Mouse (Mus musculus) forebrain, embryonic 11.5 days (tissue): Measurements from ENCODE around the gene 2900092C05Rik. TPM values are rescaled to one million over a fixed set of nuclear protein-coding genes. Genes with fewer than 3 reads are reported as not detected.

Source experiments
- ATAC-seq: fragments of 200-750 bp; cut with Nextera tagmentation; replicated peaks from 2 replicates; pipeline ENCODE4 v1.8.0; 2017; ENCODE audit warnings: moderate TSS enrichment; ENCODE audit not compliant: low FRiP score
- DNase-seq: peaks from one replicate; pipeline ENCODE4 v3.0.0-alpha.2; 2017; ENCODE audit warnings: low spot score
- H3K27ac ChIP-seq: fragments of 300-500 bp; sonication (generic); 2 replicates; pipeline ENCODE4 v1.5.1; 2014; ENCODE audit warnings: low read depth, low read length
- H3K27me3 ChIP-seq: fragments of 300-500 bp; sonication (generic); 2 replicates; pipeline ENCODE4 v1.6.1; 2014; ENCODE audit warnings: mild to moderate bottlenecking, low read length, mixed read lengths; ENCODE audit not compliant: control insufficient read depth, insufficient read depth
- H3K36me3 ChIP-seq: fragments of 300-500 bp; sonication (generic); 2 replicates; pipeline ENCODE4 v1.6.1; 2014; ENCODE audit warnings: mild to moderate bottlenecking, low read length, moderate library complexity, mixed read lengths; ENCODE audit not compliant: control insufficient read depth, insufficient read depth
- H3K4me1 ChIP-seq: fragments of 300-500 bp; sonication (generic); replicated peaks from 2 replicates; pipeline ENCODE4 v1.6.1; 2014; ENCODE audit warnings: low read length, mixed read lengths; ENCODE audit not compliant: control insufficient read depth, insufficient read depth
- H3K4me2 ChIP-seq: fragments of 300-500 bp; sonication (generic); 2 replicates; pipeline ENCODE4 v1.6.1; 2014; ENCODE audit warnings: low read depth, mild to moderate bottlenecking, low read length, moderate library complexity, mixed read lengths; ENCODE audit not compliant: severe bottlenecking
- H3K4me3 ChIP-seq: fragments of 300-500 bp; sonication (generic); 2 replicates; pipeline ENCODE4 v1.5.1; 2014; ENCODE audit warnings: low read depth, low read length
- H3K9ac ChIP-seq: fragments of 300-500 bp; sonication (generic); 2 replicates; pipeline ENCODE4 v1.6.1; 2014; ENCODE audit warnings: low read length
- H3K9me3 ChIP-seq: fragments of 300-500 bp; sonication (generic); 2 replicates; pipeline ENCODE4 v1.6.1; 2016; ENCODE audit warnings: low read length, mixed read lengths; ENCODE audit not compliant: control insufficient read depth
- WGBS: fragments of 180-500 bp; shearing (Covaris S2); extraction: QIAGEN DNeasy Blood & Tissue Kit; methylation state at CpG from one replicate; pipeline ENCODE4 v1.1.7; 2014; 5-methylcytosine and 5-hydroxymethylcytosine counted together
- polyA plus RNA-seq: library from polyadenylated mRNA; unstranded; fragments of >200 nt; fragmentation: Nextera tagmentation; extraction: Ambion mirVana; gene quantifications from 2 replicates; pipeline ENCODE4 v1.2.1, GENCODE M21; 2014

2900092C05Rik gene
- not detected in 2 replicates for polyA plus RNA-seq

DNA sequence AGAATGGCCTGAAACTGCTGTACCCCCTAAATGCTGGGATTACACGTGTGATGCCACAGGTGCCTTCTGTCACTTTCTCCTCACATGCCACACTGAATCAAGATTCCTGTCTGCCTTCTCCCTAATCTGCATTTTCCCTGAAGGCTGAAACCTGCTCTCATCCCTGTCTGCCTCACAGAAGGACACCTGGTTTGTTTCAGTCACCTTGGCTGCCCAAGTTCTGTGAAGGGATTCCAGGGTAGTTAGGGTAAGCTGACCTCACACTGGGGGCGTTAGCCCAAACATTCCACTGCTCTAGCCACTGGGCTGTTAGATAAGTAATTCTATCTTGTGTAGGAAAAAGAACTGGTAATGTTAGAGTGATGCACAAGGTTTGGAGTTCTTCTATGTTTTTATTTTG, at the start of gene 2900092C05Rik:
Gene 2900092C05Rik (plus strand): TSS at position 301 of the 400 bp plus-strand sequence.
- Histone ChIP-seq H3K4me3 (no peak within 1 kb of the TSS), H3K9ac (no peak within 1 kb of the TSS), H3K4me1 (no peaks in the 10 kb centered on the region), H3K27me3 (no peaks in the 10 kb centered on the region), H3K36me3 (no peaks in the 10 kb centered on the region), H3K4me2 (no peak within 1 kb of the TSS), H3K27ac (no peak within 1 kb of the TSS), H3K9me3 (peaks cover 5% of the 10 kb centered on the region; the same call in 1 of the 2 replicates)
- ATAC-seq (no peak), DNase-seq (no peak)
- WGBS = 63% methylated on average over 2 of the region's 2 CpGs

- Histone ChIP-seq H3K4me2 (peak within 1 kb of the TSS; percentile 51), H3K27ac (peak within 1 kb of the TSS; percentile 64; the same call in 1 of the 2 replicates), H3K27me3 (no peaks in the 10 kb centered on the region), H3K9me3 (peaks cover 7% of the 10 kb centered on the region; the same call in 1 of the 2 replicates), H3K4me1 (no peaks in the 10 kb centered on the region), H3K4me3 (peak within 1 kb of the TSS; percentile 85), H3K9ac (peak within 1 kb of the TSS; percentile 95), H3K36me3 (peaks cover 28% of the 10 kb centered on the region)
- WGBS = under 1% methylated on average over 53 of the region's 53 CpGs
- peak; percentile 89 for DNase-seq
- ATAC-seq = peak; percentile 94
Measured at GRCm38 (mm10) chr7:12478158-12479008, 33.9 kb upstream of the 2900092C05Rik start, which contains the start of gene Zfp606. Zfp606 (plus strand) TSS chr7:12478293.

DNA sequence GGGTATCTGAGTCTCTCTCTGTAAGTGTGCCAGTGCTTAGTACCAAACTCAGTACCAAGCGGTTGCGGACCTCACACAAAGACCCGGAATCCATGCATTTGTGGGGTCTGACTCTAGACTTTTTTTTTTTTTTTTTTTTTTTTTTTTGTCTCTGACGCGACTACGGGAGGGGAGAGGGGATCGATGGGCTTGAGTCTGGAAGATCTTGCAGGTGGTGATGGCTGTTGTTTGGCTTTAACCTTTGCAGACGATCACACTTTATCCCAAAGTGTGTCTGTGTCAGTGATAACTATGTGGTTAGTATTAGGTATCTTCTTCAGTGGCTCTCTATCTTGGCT, 33.3 kb upstream of the 2900092C05Rik start:
- H3K4me3 ChIP-seq = peak overlapping the region; percentile 85
- H3K9me3 ChIP-seq = peaks cover 9% of the 10 kb centered on the region; the same call in 1 of the 2 replicates
- no peak for DNase-seq
- H3K27me3 ChIP-seq = no peaks in the 10 kb centered on the region
- no peaks in the 10 kb centered on the region for H3K4me1 ChIP-seq
- peak overlapping the region; percentile 95 for H3K9ac ChIP-seq
- ATAC-seq = peak; percentile 25
- H3K36me3 ChIP-seq = peaks cover 34% of the 10 kb centered on the region
- WGBS = under 1% methylated on average over 7 of the region's 8 CpGs
- no peak overlapping the region for H3K27ac ChIP-seq
- H3K4me2 ChIP-seq = peak overlapping the region; percentile 51

- DNase-seq (no peak), ATAC-seq (no peak)
- Histone ChIP-seq H3K4me1 (no peaks in the 10 kb centered on the region), H3K4me2 (peak overlapping the region; percentile 51), H3K9ac (peak overlapping the region; percentile 95), H3K9me3 (peaks cover 10% of the 10 kb centered on the region), H3K4me3 (peak overlapping the region; percentile 85), H3K27me3 (no peaks in the 10 kb centered on the region), H3K27ac (no peak overlapping the region), H3K36me3 (peaks cover 39% of the 10 kb centered on the region)
- 77% methylated on average over 4 of the region's 4 CpGs for WGBS
Measured at GRCm38 (mm10) chr7:12479525-12479924, 32.8 kb upstream of the 2900092C05Rik start.

GRCm38 (mm10) chr7:12483771-12484170, 28.5 kb upstream of the 2900092C05Rik start:
- no peak for DNase-seq
- no peak overlapping the region for H3K4me2 ChIP-seq
- no peak overlapping the region for H3K4me3 ChIP-seq
- H3K36me3 ChIP-seq = peaks cover 72% of the 10 kb centered on the region
- ATAC-seq = no peak
- peaks cover 24% of the 10 kb centered on the region for H3K9me3 ChIP-seq
- H3K9ac ChIP-seq = no peak overlapping the region
- H3K4me1 ChIP-seq = no peaks in the 10 kb centered on the region
- WGBS = 97% methylated on average over 6 of the region's 6 CpGs
- H3K27me3 ChIP-seq = no peaks in the 10 kb centered on the region
- no peak overlapping the region for H3K27ac ChIP-seq

GRCm38 (mm10) chr7:12485956-12486355, 26.4 kb upstream of the 2900092C05Rik start:
- Histone ChIP-seq H3K4me1 (no peaks in the 10 kb centered on the region), H3K4me3 (no peak overlapping the region), H3K27me3 (no peaks in the 10 kb centered on the region), H3K27ac (no peak overlapping the region), H3K4me2 (no peak overlapping the region), H3K9ac (no peak overlapping the region), H3K36me3 (peaks cover 83% of the 10 kb centered on the region), H3K9me3 (peaks cover 33% of the 10 kb centered on the region)
- DNase-seq (no peak), ATAC-seq (no peak)
- WGBS = 94% methylated on average over 1 of the region's 1 CpGs

GRCm38 (mm10) chr7:12486691-12487090, 25.6 kb upstream of the 2900092C05Rik start:
- ATAC-seq (no peak), DNase-seq (no peak)
- Histone ChIP-seq H3K4me1 (no peaks in the 10 kb centered on the region), H3K36me3 (peaks cover 84% of the 10 kb centered on the region), H3K4me2 (no peak overlapping the region), H3K27ac (no peak overlapping the region), H3K27me3 (no peaks in the 10 kb centered on the region), H3K9me3 (peaks cover 36% of the 10 kb centered on the region), H3K4me3 (no peak overlapping the region), H3K9ac (no peak overlapping the region)

GRCm38 (mm10) chr7:12510913-12511312, 1.4 kb upstream of the 2900092C05Rik start:
- H3K9me3 ChIP-seq = peaks cover 5% of the 10 kb centered on the region; the same call in 1 of the 2 replicates
- no peak overlapping the region for H3K9ac ChIP-seq
- H3K4me2 ChIP-seq = no peak overlapping the region
- no peak for ATAC-seq
- no peak overlapping the region for H3K4me3 ChIP-seq
- H3K4me1 ChIP-seq = no peaks in the 10 kb centered on the region
- H3K36me3 ChIP-seq = no peaks in the 10 kb centered on the region
- WGBS = 66% methylated on average over 1 of the region's 1 CpGs
- H3K27me3 ChIP-seq = no peaks in the 10 kb centered on the region
- no peak overlapping the region for H3K27ac ChIP-seq
- no peak for DNase-seq
